Mouse (Mus musculus): ENCODE measurements at regions not wholly inside any gene's neighbourhood (a gene's known extent, or its start where the extent isn't known, plus 50 kb on each side); places are given as distances from the start of the nearest gene placed in this dataset.

DNA sequence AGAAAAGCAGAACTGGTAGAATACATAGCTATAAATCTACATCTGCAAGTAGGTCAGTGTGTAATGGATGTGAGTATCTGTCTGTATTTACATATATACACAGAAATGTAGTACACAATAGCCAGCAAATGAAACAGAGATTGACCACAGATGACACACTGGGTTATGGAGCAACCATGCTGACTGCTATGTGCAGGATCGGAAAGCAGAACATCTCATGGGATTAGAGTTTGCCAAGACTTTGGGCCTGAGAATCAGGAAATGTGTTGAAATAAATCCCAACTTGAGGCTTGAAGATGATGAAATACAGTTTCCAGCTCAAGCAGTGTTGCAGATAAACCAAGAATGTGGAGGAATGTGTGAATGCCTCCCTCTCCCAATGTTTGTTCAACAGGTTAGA lies 116.1 kb upstream of the Spef2 start:
- no peaks in the 10 kb centered on the region for H3K79me2 ChIP-seq (replicated peaks; ENCODE audit: control insufficient read depth, extremely low read depth, insufficient read depth, poor library complexity, severe bottlenecking)
- H3K4me1 ChIP-seq (ENCODE audit: control insufficient read depth in 1 of 2, insufficient read depth in 2 of 2) = no peaks in the 10 kb centered on the region
- no peak for DNase-seq (ENCODE audit: extremely low read depth)
- no peak overlapping the region for H3K4me3 ChIP-seq (replicated peaks in 1 of 3; ENCODE audit: low read depth in 2 of 3, low read length in 2 of 3, poor library complexity in 1 of 3)
- TF ChIP-seq MYC (IDR thresholded peaks at IDR 0.05; ENCODE audit: low read depth, low read length) (no peak), E2F4 (IDR thresholded peaks at IDR 0.05; ENCODE audit: insufficient replicate concordance, low read depth, low read length) (no peak), RCOR1 (conservative IDR thresholded peaks at IDR 0.05; ENCODE audit: low read depth, low read length) (no peak), TBP (conservative IDR thresholded peaks at IDR 0.05; ENCODE audit: low read depth, low read length) (no peak), JUND (conservative IDR thresholded peaks at IDR 0.05; ENCODE audit: low read depth, low read length) (no peak), TCF12 (IDR thresholded peaks at IDR 0.05; ENCODE audit: low read depth, low read length) (no peak)
- in situ Hi-C loops (cut with MboI; ENCODE audit: low pct_ligation_motif_present, low pct_unique_long_range_greater_than_20kb, low sequenced_read_pairs) (no loop called here), dilution Hi-C loops (cut with MboI; ENCODE audit: extremely low pct_ligation_motif_present, extremely low pct_unique_long_range_greater_than_20kb, low sequenced_read_pairs) (no loop called here)
- H3K9ac ChIP-seq (ENCODE audit: insufficient read depth, low read depth) = no peak overlapping the region
- H3K4me2 ChIP-seq (ENCODE audit: insufficient read depth, low read depth, poor library complexity, severe bottlenecking) = no peak overlapping the region
- no peaks in the 10 kb centered on the region for H3K36me3 ChIP-seq (replicated peaks in 1 of 2; ENCODE audit: control insufficient read depth in 1 of 2, insufficient read depth in 1 of 2, low read length in 1 of 2)
- no peaks in the 10 kb centered on the region for H3K9me3 ChIP-seq (replicated peaks; ENCODE audit: low read length)
- no peak overlapping the region for H3K27ac ChIP-seq (ENCODE audit: insufficient read depth, low read depth)
- H3K27me3 ChIP-seq (replicated peaks) = no peaks in the 10 kb centered on the region

DNA sequence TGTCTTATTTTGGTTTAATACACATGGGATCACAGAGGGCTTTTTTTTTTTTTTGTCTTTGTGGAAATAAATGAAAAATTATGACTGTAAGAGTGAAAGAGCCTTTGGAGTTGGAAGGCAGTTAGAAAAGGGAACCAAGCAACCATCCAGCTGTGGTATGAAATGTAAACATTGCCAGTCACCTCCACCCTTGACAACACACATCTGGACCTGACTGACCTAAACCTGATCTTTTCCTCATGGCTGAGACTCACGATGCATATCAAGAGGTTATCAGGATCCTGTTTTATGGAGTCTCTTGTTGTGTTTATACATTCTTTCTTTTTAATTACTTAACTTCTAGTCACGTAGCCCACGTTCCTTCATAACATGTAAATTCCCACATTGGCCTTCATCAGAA lies 113.2 kb upstream of the Spef2 start:
- H3K27me3 ChIP-seq (replicated peaks) = no peaks in the 10 kb centered on the region
- no peak for DNase-seq (ENCODE audit: extremely low read depth)
- dilution Hi-C loops (cut with MboI; ENCODE audit: extremely low pct_ligation_motif_present, extremely low pct_unique_long_range_greater_than_20kb, low sequenced_read_pairs) (no loop called here), in situ Hi-C loops (cut with MboI; ENCODE audit: low pct_ligation_motif_present, low pct_unique_long_range_greater_than_20kb, low sequenced_read_pairs) (no loop called here)
- H3K4me2 ChIP-seq (ENCODE audit: insufficient read depth, low read depth, poor library complexity, severe bottlenecking) = no peak overlapping the region
- H3K9me3 ChIP-seq (replicated peaks; ENCODE audit: low read length) = no peaks in the 10 kb centered on the region
- no peak overlapping the region for H3K9ac ChIP-seq (ENCODE audit: insufficient read depth, low read depth)
- H3K4me3 ChIP-seq (replicated peaks in 1 of 3; ENCODE audit: low read depth in 2 of 3, low read length in 2 of 3, poor library complexity in 1 of 3) = no peak overlapping the region
- TF ChIP-seq MAFK (IDR thresholded peaks at IDR 0.05; ENCODE audit: insufficient replicate concordance, low read length) (no peak), MYC (IDR thresholded peaks at IDR 0.05; ENCODE audit: low read depth, low read length) (no peak), PAX5 (IDR thresholded peaks at IDR 0.05; ENCODE audit: low read length) (no peak), ETS1 (conservative IDR thresholded peaks at IDR 0.05; ENCODE audit: low read depth, low read length) (no peak), EP300 (IDR thresholded peaks at IDR 0.05; ENCODE audit: low read length) (no peak), CTCF (conservative IDR thresholded peaks at IDR 0.05 in 1 of 2, IDR thresholded peaks at IDR 0.05 in 1 of 2; ENCODE audit: low read depth in 2 of 2, low read length in 2 of 2) (no peak)
- H3K36me3 ChIP-seq (replicated peaks in 1 of 2; ENCODE audit: control insufficient read depth in 1 of 2, insufficient read depth in 1 of 2, low read length in 1 of 2) = no peaks in the 10 kb centered on the region
- no peaks in the 10 kb centered on the region for H3K4me1 ChIP-seq (ENCODE audit: control insufficient read depth in 1 of 2, insufficient read depth in 2 of 2)
- no peak overlapping the region for H3K27ac ChIP-seq (ENCODE audit: insufficient read depth, low read depth)
- H3K79me2 ChIP-seq (replicated peaks; ENCODE audit: control insufficient read depth, extremely low read depth, insufficient read depth, poor library complexity, severe bottlenecking) = no peaks in the 10 kb centered on the region

DNA sequence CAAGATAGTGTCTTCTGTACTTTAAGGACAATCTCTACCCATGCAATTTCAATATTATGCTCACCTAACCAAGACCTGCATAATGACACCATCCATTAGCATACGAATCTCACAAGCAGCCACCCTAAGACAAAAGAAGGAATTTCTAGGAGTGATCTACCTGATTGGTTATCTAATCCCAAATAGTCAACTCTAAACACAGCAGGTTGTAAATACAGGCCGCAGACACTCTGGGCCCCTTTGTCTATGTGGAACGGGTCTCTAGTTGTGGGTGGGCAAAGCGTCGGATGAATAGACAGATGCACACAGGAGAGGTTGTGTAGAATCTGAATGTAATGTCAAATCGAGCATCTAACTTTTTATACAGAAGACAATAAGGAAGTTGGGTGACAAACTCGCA lies 91.0 kb upstream of the Spef2 start:
- H3K4me2 ChIP-seq (ENCODE audit: insufficient read depth, low read depth, poor library complexity, severe bottlenecking) = no peak overlapping the region
- dilution Hi-C loops (cut with MboI; ENCODE audit: extremely low pct_ligation_motif_present, extremely low pct_unique_long_range_greater_than_20kb, low sequenced_read_pairs) (no loop called here), in situ Hi-C loops (cut with MboI; ENCODE audit: low pct_ligation_motif_present, low pct_unique_long_range_greater_than_20kb, low sequenced_read_pairs) (no loop called here)
- H3K27me3 ChIP-seq (replicated peaks) = no peaks in the 10 kb centered on the region
- H3K27ac ChIP-seq (ENCODE audit: insufficient read depth, low read depth) = no peak overlapping the region
- H3K9me3 ChIP-seq (replicated peaks; ENCODE audit: low read length) = no peaks in the 10 kb centered on the region
- no peak overlapping the region for H3K9ac ChIP-seq (ENCODE audit: insufficient read depth, low read depth)
- no peak overlapping the region for H3K4me3 ChIP-seq (replicated peaks in 1 of 3; ENCODE audit: low read depth in 2 of 3, low read length in 2 of 3, poor library complexity in 1 of 3)
- no peaks in the 10 kb centered on the region for H3K36me3 ChIP-seq (replicated peaks in 1 of 2; ENCODE audit: control insufficient read depth in 1 of 2, insufficient read depth in 1 of 2, low read length in 1 of 2)
- no peak for TF ChIP-seq SMC3 (IDR thresholded peaks at IDR 0.05; ENCODE audit: low read depth, low read length)
- TF ChIP-seq GABPA (IDR thresholded peaks at IDR 0.05; ENCODE audit: insufficient replicate concordance, low read depth, low read length) = no peak
- TF ChIP-seq RAD21 (IDR thresholded peaks at IDR 0.05; ENCODE audit: low read depth, low read length) = no peak
- no peak for TF ChIP-seq UBTF (IDR thresholded peaks at IDR 0.05; ENCODE audit: low read depth, low read length)
- no peak for TF ChIP-seq ELF1 (IDR thresholded peaks at IDR 0.05; ENCODE audit: low read depth, low read length)
- no peak for TF ChIP-seq USF2 (conservative IDR thresholded peaks at IDR 0.05; ENCODE audit: low read depth, low read length)
- TF ChIP-seq MAFK (IDR thresholded peaks at IDR 0.05; ENCODE audit: insufficient replicate concordance, low read length) = no peak
- TF ChIP-seq MAX (IDR thresholded peaks at IDR 0.05; ENCODE audit: low read length) = no peak
- no peak for TF ChIP-seq E2F4 (IDR thresholded peaks at IDR 0.05; ENCODE audit: insufficient replicate concordance, low read depth, low read length)
- TF ChIP-seq MXI1 (IDR thresholded peaks at IDR 0.05; ENCODE audit: low read depth, low read length) = no peak
- no peak for TF ChIP-seq IRF4 (IDR thresholded peaks at IDR 0.05; ENCODE audit: low read depth, low read length)
- TF ChIP-seq RCOR1 (conservative IDR thresholded peaks at IDR 0.05; ENCODE audit: low read depth, low read length) = no peak
- TF ChIP-seq KAT2A (IDR thresholded peaks at IDR 0.05; ENCODE audit: insufficient replicate concordance, low read length) = no peak
- no peak for TF ChIP-seq TBP (conservative IDR thresholded peaks at IDR 0.05; ENCODE audit: low read depth, low read length)
- no peak for TF ChIP-seq CHD1 (IDR thresholded peaks at IDR 0.05; ENCODE audit: low read depth, low read length)
- TF ChIP-seq USF1 (IDR thresholded peaks at IDR 0.05; ENCODE audit: low read depth, low read length) = no peak
- TF ChIP-seq MEF2A (IDR thresholded peaks at IDR 0.05; ENCODE audit: borderline replicate concordance, low read depth, low read length) = no peak
- TF ChIP-seq POLR2AphosphoS2 (IDR thresholded peaks at IDR 0.05; ENCODE audit: low read depth, low read length) = no peak
- no peak for TF ChIP-seq ZKSCAN1 (IDR thresholded peaks at IDR 0.05; ENCODE audit: borderline replicate concordance, low read depth, low read length)
- no peak for TF ChIP-seq BHLHE40 (IDR thresholded peaks at IDR 0.05; ENCODE audit: low read depth, low read length)
- DNase-seq (ENCODE audit: extremely low read depth) = no peak
- no peaks in the 10 kb centered on the region for H3K79me2 ChIP-seq (replicated peaks; ENCODE audit: control insufficient read depth, extremely low read depth, insufficient read depth, poor library complexity, severe bottlenecking)
- no peaks in the 10 kb centered on the region for H3K4me1 ChIP-seq (ENCODE audit: control insufficient read depth in 1 of 2, insufficient read depth in 2 of 2)

Data from CH12.LX (cell line).